Mouse (Mus musculus): ENCODE results near the gene Rer1. TPM values are rescaled to one million over a fixed set of nuclear protein-coding genes. Genes with fewer than 3 reads are reported as not detected.
"Not testable (repeated sequence)": the region's sequence is repeated elsewhere in the genome, so short reads cannot be mapped to it uniquely, and the experiment has no call there.

Rer1 gene
- polyA plus RNA-seq, 1 experiment from 2014 or later, result 136 TPM

DNA sequence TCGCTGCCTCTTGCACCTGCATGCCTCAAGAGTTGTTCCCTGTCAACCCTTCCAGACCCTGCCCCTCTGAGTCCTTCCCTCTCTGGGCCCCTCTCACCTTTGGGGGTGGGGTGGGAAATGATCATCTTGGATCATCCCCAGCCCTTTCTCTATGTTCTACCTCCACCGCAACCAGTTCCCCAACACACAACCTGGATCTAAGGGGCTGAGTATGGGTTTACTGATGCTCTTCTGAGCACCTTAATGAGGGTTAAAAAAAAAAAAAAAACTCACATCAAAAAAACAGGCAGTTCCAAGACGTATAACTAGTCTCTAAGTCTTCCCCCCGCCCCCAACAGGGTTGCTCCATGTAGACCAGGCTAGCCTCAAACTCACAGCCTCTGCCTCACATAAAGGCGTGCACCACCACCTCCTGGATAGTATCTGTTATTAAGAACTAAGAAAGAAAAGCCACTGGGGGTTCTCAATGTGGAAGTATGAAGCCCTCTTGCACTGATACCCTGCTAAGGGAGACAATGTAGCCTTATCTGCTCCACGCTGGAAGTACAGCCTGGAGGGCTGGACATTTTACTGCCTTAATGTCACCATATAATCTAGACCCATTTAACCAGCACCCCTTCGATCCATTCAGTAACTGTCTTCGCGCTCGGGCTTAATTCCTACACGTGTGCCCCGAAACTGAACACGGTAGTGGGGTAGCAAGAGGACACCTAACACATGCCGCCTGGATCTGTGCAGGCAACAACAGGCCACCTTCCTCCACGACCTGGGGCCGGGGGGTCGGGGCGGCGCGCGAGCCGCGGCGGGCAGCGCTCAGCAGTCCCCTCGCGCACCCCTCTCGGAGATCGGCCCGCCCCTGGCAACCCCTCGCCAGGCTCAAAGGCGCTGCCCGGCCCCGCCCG, 725 bp downstream of the Rer1 start:
- H3K9me3 ChIP-seq, result no peaks in the 10 kb centered on the region
- no peaks in the 10 kb centered on the region for H3K27me3 ChIP-seq
- peak overlapping the region; percentile 94 for H3K27ac ChIP-seq (replicated peaks)
- peak overlapping the region; percentile 96 for H3K9ac ChIP-seq
- H3K4me1 ChIP-seq (replicated peaks), result peaks cover 43% of the 10 kb centered on the region
- peak overlapping the region; percentile 95 for H3K4me2 ChIP-seq
- peaks cover 25% of the 10 kb centered on the region for H3K36me3 ChIP-seq
- ATAC-seq (ENCODE audit: low read depth), result 0 out of 2 replicates have a peak, but pooled peaks have one; percentile 6
- 9% methylated on average over 30 of the region's 35 CpGs for WGBS
- peak overlapping the region; percentile 94 for H3K4me3 ChIP-seq

DNA sequence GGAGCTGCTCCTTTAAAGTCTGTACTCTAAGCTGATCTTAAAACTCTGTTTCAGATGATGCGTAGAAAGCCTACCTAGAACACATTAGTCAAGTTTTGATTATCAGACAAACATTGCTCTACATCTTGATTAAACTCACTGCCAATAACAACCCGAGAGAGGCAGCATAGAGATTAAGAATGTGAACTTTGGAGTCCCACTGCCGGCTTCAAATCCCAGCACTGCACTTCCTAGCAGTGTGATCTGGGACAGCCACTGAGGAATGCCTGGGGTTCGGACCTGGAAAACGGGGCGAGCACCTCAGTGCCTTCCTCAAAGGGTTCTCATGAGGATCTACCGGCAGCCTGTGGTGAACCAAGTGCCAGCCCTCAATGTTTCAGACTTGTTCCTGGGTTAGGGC, 1.8 kb downstream of the Rer1 start:
- Histone ChIP-seq H3K9me3 (no peaks in the 10 kb centered on the region), H3K27ac (replicated peaks) (no peak overlapping the region), H3K4me1 (replicated peaks) (peaks cover 43% of the 10 kb centered on the region), H3K4me3 (peak overlapping the region; percentile 94; the same call in 1 of the 2 replicates), H3K27me3 (no peaks in the 10 kb centered on the region), H3K4me2 (peak overlapping the region; percentile 95), H3K36me3 (peaks cover 36% of the 10 kb centered on the region), H3K9ac (0 out of 2 replicates have a peak overlapping the region, but pooled peaks have one; percentile 96)
- WGBS, result 91% methylated on average over 7 of the region's 7 CpGs
- ATAC-seq (ENCODE audit: low read depth), result no peak

DNA sequence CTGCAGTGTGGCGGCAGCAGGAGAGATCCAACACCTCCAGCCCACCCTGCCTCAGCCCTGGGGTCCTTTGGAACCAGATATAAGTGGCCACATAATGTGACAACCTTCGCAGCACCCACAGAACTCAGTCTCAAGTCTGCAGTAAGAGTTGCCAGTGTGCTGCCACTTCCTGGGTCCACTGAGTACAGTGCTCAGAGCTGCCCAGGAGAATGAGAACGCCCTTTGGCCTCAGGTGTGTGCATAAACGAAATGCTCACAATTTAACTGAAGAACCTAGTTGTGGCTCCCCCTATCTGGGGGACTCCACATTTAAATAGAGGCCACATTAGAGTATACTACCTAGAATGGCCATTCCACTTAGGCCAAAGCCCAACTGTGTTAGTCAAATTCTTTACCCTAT, 2.6 kb downstream of the Rer1 start:
- Histone ChIP-seq H3K9ac (no peak overlapping the region), H3K4me3 (no peak overlapping the region), H3K36me3 (peaks cover 42% of the 10 kb centered on the region), H3K4me2 (no peak overlapping the region), H3K9me3 (no peaks in the 10 kb centered on the region), H3K27me3 (no peaks in the 10 kb centered on the region), H3K27ac (replicated peaks) (no peak overlapping the region), H3K4me1 (replicated peaks) (peaks cover 43% of the 10 kb centered on the region)
- no peak for ATAC-seq (ENCODE audit: low read depth)
- 90% methylated on average over 4 of the region's 4 CpGs for WGBS

DNA sequence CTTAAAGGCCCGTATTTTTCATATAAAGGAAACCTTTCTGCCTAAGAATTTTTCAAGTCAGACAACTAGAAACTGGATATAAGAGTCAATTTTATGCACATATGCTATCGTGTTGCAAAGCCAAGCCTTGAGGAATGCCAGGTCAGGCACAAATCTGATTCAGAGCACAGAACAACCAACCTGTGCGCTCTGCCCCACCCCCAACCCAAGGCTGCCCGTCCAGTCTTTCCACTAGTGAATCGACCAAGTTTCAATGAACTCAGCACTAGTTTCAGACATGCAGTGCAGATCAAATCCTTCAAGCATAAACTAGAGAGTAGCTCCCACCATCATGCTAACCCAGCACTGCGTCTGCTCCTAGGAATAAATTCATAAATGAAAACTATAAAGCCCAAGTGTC, 6.5 kb downstream of the Rer1 start:
- Histone ChIP-seq H3K4me3 (no peak overlapping the region), H3K27ac (replicated peaks) (no peak overlapping the region), H3K9ac (no peak overlapping the region), H3K27me3 (no peaks in the 10 kb centered on the region), H3K9me3 (no peaks in the 10 kb centered on the region), H3K4me1 (replicated peaks) (peaks cover 20% of the 10 kb centered on the region), H3K36me3 (peaks cover 81% of the 10 kb centered on the region), H3K4me2 (no peak overlapping the region)
- 94% methylated on average over 6 of the region's 6 CpGs for WGBS
- ATAC-seq (ENCODE audit: low read depth), result no peak

DNA sequence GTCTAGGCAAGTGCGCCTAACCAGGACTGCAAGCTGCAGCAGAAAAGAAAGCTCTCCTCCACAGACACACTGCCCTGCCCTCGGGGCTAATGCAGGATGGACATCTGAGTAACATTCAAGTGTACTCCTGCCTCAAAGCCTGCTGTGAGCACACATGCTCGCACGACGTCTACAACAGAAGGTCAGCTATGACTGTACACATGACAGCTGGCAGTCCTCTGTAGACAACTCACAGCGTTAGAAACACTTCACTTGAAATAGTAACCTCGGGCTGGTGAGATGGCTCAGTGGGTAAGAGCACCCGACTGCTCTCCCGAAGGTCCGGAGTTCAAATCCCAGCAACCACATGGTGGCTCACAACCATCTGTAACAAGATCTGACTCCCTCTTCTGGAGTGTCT, 7.4 kb downstream of the Rer1 start:
- H3K4me1 ChIP-seq (replicated peaks), result peaks cover 12% of the 10 kb centered on the region
- H3K27me3 ChIP-seq; H3K4me3 ChIP-seq; H3K4me2 ChIP-seq; H3K9me3 ChIP-seq; H3K9ac ChIP-seq; H3K27ac ChIP-seq (replicated peaks); ATAC-seq (ENCODE audit: low read depth): not testable (repeated sequence)
- 89% methylated on average over 10 of the region's 10 CpGs for WGBS
- peaks cover 89% of the 10 kb centered on the region for H3K36me3 ChIP-seq

DNA sequence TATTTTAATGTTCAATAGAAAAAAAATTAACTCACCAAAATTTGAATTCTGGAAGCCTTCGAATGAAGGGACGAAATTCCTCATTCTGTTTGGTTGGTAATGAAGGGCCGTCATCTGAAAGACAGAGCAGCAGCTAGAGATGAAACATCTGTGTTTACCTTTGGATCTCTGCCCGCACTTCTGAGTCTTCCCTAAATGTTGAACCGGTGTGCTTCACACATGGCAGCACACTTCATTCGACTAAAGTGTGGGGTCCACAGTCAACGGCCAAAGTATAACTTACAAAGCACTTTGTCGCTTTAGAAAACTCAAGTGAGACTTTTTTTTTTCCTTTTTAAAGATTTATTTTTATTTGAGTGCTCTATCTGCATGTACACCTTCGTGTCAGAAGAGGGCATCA, 9.5 kb downstream of the Rer1 start:
- Histone ChIP-seq H3K36me3 (peaks cover 96% of the 10 kb centered on the region), H3K4me3 (no peak overlapping the region), H3K4me1 (replicated peaks) (no peaks in the 10 kb centered on the region), H3K27ac (replicated peaks) (no peak overlapping the region), H3K9ac (no peak overlapping the region), H3K27me3 (no peaks in the 10 kb centered on the region), H3K4me2 (no peak overlapping the region), H3K9me3 (no peaks in the 10 kb centered on the region)
- ATAC-seq (ENCODE audit: low read depth), result no peak
- WGBS, result 90% methylated on average over 9 of the region's 9 CpGs

DNA sequence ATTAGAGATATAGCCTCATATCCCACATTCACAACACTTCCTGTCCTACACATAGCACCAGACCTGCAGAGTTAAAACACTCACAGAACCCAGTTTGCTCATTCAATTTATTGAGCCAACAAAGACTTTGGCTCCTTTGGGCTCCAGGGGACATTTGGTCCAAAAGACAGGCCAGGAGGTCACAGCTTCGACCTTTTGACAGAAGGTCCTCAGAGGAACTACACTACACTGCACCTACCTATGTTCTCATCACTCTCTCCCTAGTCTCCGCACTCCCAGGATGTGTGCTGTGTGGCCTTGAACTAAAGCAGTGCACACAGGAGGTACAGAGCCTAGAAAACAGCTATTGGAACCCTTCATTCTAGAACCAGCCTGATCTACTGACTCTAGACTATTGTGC, 10.4 kb downstream of the Rer1 start:
- WGBS, result 95% methylated on average over 2 of the region's 2 CpGs
- H3K9ac ChIP-seq, result no peak overlapping the region
- no peak overlapping the region for H3K4me2 ChIP-seq
- peaks cover 98% of the 10 kb centered on the region for H3K36me3 ChIP-seq
- no peaks in the 10 kb centered on the region for H3K4me1 ChIP-seq (replicated peaks)
- no peak overlapping the region for H3K4me3 ChIP-seq
- ATAC-seq (ENCODE audit: low read depth), result no peak
- no peaks in the 10 kb centered on the region for H3K27me3 ChIP-seq
- H3K27ac ChIP-seq (replicated peaks), result no peak overlapping the region
- H3K9me3 ChIP-seq, result no peaks in the 10 kb centered on the region

DNA sequence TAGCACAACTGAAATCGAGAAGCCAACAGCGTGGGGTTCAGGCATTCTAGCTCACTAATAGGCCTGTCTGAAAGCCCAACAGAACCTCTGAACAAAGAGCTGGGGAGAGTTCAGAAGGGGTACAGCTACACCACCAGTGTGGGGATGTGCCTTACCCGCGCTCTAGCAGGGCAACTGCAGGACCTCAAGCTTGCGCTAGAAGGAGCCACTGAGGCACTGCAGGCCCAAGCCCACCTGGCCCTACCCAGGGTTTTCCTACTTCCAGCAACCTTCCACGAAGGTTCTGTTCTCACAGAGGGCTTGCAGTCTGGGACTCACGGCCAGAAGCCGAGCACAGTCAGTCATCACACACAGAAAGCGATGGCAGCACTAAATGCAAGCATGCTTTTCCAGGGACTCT, 11.0 kb downstream of the Rer1 start:
- H3K4me2 ChIP-seq, result no peak overlapping the region
- no peak for ATAC-seq (ENCODE audit: low read depth)
- H3K9me3 ChIP-seq, result no peaks in the 10 kb centered on the region
- H3K9ac ChIP-seq, result no peak overlapping the region
- no peak overlapping the region for H3K4me3 ChIP-seq
- H3K4me1 ChIP-seq (replicated peaks), result no peaks in the 10 kb centered on the region
- H3K27ac ChIP-seq (replicated peaks), result no peak overlapping the region
- peaks cover 98% of the 10 kb centered on the region for H3K36me3 ChIP-seq
- H3K27me3 ChIP-seq, result no peaks in the 10 kb centered on the region
- 86% methylated on average over 9 of the region's 9 CpGs for WGBS

DNA sequence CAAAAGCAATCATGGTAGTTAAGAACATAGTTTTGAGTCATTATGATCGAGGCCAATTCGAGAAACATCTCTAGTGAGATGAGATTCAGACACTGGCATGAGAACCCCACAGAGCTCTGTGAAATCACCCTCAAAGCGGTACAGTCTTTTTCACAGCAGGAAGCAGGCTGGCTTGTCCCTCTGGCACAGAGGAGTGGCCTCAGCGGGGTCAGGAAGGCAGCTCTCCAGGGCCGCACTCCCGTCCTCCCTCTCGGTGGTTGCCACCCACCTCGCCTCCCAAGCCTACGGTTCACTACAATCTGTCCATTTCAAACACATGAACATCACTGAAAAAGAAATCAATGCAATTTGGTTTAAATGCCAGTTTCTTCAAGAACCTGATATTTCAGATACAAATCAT, 11.8 kb downstream of the Rer1 start:
- Histone ChIP-seq H3K9ac (no peak overlapping the region), H3K4me3 (no peak overlapping the region), H3K27me3 (no peaks in the 10 kb centered on the region), H3K36me3 (peaks cover 98% of the 10 kb centered on the region), H3K4me2 (no peak overlapping the region), H3K27ac (replicated peaks) (no peak overlapping the region), H3K9me3 (no peaks in the 10 kb centered on the region), H3K4me1 (replicated peaks) (no peaks in the 10 kb centered on the region)
- no peak for ATAC-seq (ENCODE audit: low read depth)
- WGBS, result 76% methylated on average over 9 of the region's 9 CpGs

DNA sequence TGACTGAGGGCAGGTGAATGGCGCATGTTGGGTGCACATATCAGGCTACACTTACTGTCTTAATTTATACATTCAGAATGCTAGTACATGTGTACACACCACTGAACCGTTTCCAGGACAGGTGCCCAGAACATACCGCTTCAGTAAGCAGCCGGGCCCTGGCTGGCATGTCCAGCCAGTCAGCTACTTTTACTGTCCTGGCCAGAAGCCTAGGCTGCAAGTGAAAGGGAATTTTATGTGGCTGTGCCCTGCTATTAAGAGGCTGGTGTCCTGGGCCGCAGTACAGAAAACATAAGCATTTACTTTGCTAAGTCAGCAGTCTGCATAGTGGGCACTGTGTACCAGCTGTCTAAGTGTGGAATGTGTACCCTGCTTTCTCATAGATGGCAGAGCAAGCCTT, 15.3 kb downstream of the Rer1 start:
- no peak overlapping the region for H3K9ac ChIP-seq
- ATAC-seq (ENCODE audit: low read depth), result no peak
- no peak overlapping the region for H3K4me2 ChIP-seq
- H3K27ac ChIP-seq (replicated peaks), result no peak overlapping the region
- peaks cover 20% of the 10 kb centered on the region for H3K4me1 ChIP-seq (replicated peaks)
- WGBS, result 90% methylated on average over 5 of the region's 5 CpGs
- no peaks in the 10 kb centered on the region for H3K9me3 ChIP-seq
- H3K4me3 ChIP-seq, result no peak overlapping the region
- peaks cover 79% of the 10 kb centered on the region for H3K36me3 ChIP-seq
- no peaks in the 10 kb centered on the region for H3K27me3 ChIP-seq

DNA sequence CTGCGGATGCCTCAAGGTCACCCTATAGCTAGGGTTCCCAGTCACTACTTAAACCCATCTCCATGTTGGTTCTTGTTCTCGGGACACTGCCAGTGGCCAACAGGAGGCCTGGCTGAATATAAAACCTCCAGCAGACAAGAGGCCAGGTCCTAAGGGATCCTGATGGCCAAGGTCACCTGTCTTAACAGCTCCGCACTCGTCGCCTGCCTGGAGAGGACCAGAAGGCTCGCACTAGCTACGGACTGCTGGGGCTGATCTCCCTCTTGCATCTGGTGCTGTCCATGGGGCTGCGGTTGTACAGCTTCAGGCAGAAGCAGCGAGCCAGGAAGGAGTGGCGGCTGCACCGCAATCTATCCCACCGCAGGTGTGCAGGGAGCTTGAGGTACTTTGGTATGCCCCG, 16.0 kb downstream of the Rer1 start:
- Histone ChIP-seq H3K4me1 (replicated peaks) (peaks cover 23% of the 10 kb centered on the region), H3K9ac (no peak overlapping the region), H3K27me3 (no peaks in the 10 kb centered on the region), H3K4me3 (no peak overlapping the region), H3K9me3 (no peaks in the 10 kb centered on the region), H3K4me2 (no peak overlapping the region), H3K36me3 (peaks cover 72% of the 10 kb centered on the region), H3K27ac (replicated peaks) (no peak overlapping the region)
- WGBS, result 93% methylated on average over 13 of the region's 13 CpGs
- no peak for ATAC-seq (ENCODE audit: low read depth)

DNA sequence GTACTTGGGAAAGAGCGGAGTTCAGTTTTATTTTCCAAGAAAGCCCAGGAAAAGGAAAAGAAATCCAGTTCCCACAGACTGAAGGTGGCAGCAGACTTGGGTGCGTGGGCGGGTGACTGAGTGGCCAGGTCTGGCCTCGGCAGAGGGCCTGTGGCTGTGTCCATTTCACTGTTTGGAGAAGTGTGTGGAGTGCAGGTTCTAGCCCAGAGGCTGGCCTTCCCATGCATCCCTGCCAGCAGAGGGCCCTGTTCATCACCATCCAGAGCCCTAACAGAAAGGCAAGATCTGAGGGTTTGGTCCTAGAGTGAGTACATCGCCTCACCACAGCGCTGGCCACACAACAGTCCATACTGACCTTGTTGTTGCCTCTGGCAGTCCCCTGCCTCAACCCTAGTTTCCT, 17.0 kb downstream of the Rer1 start:
- H3K27ac ChIP-seq (replicated peaks), result no peak overlapping the region
- no peaks in the 10 kb centered on the region for H3K9me3 ChIP-seq
- peaks cover 23% of the 10 kb centered on the region for H3K4me1 ChIP-seq (replicated peaks)
- no peak overlapping the region for H3K4me2 ChIP-seq
- 88% methylated on average over 6 of the region's 6 CpGs for WGBS
- H3K9ac ChIP-seq, result no peak overlapping the region
- ATAC-seq (ENCODE audit: low read depth), result no peak
- no peak overlapping the region for H3K4me3 ChIP-seq
- no peaks in the 10 kb centered on the region for H3K27me3 ChIP-seq
- H3K36me3 ChIP-seq, result peaks cover 62% of the 10 kb centered on the region
